Mouse (Mus musculus) left cerebral cortex, postnatal 4 days (tissue): ENCODE results near the gene Nrap. TPM values are rescaled to one million over a fixed set of nuclear protein-coding genes. Genes with fewer than 3 reads are reported as not detected.
A peak's percentile ranks its signal among the peaks of the same experiment; 100 is the strongest.
"Not testable (repeated sequence)": the region's sequence is repeated elsewhere in the genome, so short reads cannot be mapped to it uniquely, and the experiment has no call there.

Experiments used
- DNase-seq: peaks from one replicate; pipeline ENCODE4 v3.0.0-alpha.2; 2022
- intact Hi-C: fragments of 180-260 bp; cut with DNase I; formaldehyde crosslinking; loops from one replicate; pipeline ENCODE4 v1.15.1; 2025
- total RNA-seq, 2 experiments: library from RNA; stranded (reverse); gene quantifications; 2 replicates each; pipeline ENCODE4 v1.2.3; 2021

Nrap gene
- total RNA-seq, 2 experiments from 2014 or later = 0.44 to 0.54 TPM

DNA sequence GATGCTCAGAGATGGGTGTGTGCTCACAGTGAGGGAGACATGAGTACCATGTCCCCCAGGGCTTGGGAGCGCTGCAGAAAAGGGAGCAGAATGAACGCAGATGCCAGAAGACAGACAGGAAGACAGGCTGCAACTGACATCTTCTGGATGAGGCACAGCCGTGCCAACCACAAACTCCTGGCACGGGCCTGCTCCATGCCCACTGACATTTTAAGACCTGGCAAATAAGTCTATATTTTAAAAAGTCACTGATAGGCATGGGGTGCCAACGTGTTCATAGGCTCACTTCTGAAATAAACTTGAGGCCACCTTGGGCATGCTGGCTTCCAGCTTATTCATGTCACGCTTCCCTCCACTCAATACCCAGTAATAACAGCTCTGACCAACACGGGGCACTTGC lies 20.9 kb downstream of the Nrap start:
- intact Hi-C loops = no loop called here
- no peak for DNase-seq

GRCm38 (mm10) chr19:56367778-56368177 lies 22.1 kb downstream of the Nrap start:
- intact Hi-C loops = no loop called here
- DNase-seq = no peak

DNA sequence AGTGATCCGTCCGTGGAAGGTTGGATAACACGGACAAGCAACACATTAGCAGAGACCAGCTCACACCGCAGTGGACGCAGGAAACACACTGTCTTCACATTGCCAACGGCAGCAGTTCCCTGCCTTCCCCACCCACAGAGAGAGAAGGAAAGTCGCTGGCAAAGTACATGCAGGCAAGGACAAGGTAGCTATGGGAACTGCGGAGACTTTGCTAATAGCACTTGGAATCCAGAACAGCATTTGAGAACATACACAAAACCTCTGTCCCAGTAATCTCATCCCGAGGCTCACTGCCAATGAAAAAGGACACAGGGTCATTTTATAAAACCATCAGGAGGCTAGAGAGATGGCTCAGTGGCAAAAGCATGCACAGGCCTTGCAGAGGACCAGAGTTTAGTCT lies 23.2 kb downstream of the Nrap start:
- intact Hi-C loops = no loop called here
- no peak for DNase-seq

- intact Hi-C loops = no loop called here
These were observed 23.7 kb downstream of the Nrap start for GRCm38 (mm10) chr19:56366168-56366567.

GRCm38 (mm10) chr19:56364563-56364962 lies 25.3 kb downstream of the Nrap start:
- DNase-seq = no peak
- intact Hi-C loops = no loop called here

More at GRCm38 (mm10) chr19:56366168-56366567, 23.7 kb downstream of the Nrap start:
- no peak for DNase-seq

DNA sequence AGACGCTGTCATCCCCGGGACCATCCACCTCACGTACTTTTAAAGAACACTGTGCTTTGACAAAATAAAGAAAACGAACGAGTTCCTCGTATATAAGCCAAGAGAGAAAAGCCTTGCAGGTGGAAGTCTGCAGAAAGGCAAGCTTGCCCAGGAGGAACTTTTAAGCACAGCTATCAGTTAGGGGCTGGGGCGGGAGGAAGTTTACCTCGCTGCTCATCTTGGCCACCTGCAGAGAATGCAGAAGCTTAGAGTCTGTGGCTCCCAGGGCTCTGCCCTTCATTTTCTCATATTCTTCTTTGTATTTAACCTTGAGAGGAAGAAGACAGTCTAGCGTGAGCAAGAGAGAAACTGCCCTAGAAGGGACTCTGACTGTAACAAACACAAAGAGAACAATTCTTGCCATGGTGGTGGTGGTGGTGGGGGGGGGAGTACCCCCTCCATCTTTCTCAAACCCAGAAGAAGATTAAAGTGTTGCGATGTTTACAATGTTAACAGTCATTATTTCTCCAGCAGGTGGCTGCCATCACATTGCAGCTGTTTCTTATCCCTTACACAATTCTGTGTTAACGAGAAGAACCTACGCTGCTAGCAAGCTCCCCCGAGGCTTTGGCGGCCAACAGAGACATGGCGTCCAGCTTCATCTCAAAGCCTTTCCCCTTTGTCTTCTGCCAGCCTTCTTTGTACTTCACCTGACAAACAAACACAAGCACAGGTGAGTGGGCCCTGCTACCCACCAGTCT lies 25.9 kb downstream of the Nrap start:
- intact Hi-C loops = no loop called here
- DNase-seq = no peak

- intact Hi-C loops = no loop called here
- no peak for DNase-seq
These were observed 30.9 kb downstream of the Nrap start for GRCm38 (mm10) chr19:56358890-56359289.

DNA sequence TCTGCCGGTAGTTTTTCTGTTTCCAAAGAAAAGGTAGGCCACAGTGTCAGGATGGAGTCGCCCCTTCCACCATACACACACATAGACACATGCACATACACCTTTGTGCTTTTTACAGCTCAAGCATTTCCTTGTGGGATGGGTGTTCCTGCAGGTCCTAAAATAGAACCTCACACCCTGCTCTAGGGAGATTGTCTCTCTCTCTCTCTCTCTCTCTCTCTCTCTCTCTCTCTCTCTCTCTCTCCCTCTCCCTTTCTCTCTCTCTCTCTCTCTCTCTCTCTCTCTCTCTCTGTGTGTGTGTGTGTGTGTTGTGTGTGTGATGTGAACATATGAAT lies 32.5 kb downstream of the Nrap start:
- intact Hi-C loops = not testable (repeated sequence)

DNA sequence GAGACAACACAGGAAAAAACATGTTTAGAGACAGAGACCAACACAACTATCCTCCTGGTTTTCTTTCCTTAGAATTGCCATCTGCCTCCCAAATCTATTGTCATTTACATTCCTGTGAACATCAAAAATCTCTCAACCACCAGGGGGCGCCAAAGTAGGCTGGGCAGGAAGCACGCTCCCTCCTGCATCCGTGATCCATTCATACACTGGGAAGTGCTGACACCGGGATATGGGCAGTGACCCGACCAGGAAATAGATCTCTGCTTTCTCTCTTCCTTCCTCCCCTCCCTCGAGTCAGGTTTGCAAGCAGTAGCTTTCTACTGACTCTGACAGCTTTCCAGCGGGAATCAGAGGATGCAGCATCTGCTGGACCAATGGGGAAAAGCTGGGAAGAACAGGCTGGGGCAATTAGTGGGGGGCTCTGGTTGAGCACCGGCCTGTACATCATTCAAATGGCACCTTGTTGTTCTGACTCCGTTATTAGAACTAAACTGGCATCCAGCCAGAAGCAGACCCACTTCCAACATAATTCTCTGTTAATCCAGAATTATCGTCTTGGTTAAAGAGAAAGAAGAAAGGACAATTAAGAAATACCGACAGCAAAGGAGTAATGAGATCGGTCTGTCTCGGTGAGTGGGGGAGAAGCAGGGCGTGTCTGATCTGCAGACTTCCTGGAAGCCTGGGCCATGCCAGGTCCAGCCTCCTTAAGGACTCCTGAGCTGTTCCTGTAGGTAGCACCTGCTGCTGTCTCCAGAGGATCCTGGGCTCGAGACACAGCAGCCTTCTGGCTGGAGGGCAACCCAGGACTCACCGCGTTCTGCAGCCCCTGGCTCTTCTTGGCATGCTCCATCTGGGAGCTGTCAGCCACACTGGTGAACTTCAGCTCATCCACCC lies 33.1 kb downstream of the Nrap start:
- intact Hi-C loops = no loop called here
- peak; percentile 69 for DNase-seq

More for the DNA sequence above, 32.5 kb downstream of the Nrap start:
- DNase-seq = not testable (repeated sequence)

DNA sequence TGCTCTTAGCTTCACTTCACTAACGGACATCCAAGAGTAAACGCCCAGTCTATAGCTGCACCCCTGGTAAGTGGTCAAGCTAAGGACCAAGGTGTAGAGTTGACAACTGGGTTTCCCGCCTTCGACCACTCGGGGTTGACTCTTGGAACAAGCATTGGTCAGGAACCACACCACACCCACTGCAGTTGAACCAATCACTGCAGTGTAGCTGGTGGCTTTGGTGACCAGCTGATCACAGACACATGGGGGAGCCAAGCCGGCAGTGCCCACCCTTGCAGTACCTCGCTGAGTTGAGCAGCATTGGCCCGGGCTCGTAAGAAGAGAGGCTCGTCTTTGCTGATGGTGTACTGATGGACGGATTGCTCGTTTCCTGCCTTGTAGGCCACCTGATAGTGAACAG lies 34.6 kb downstream of the Nrap start:
- intact Hi-C loops = no loop called here
- DNase-seq = no peak

GRCm38 (mm10) chr19:56353689-56354088 lies 36.1 kb downstream of the Nrap start:
- intact Hi-C loops = no loop called here
- DNase-seq = no peak

GRCm38 (mm10) chr19:56349295-56349694 lies 40.5 kb downstream of the Nrap start:
- DNase-seq = no peak
- intact Hi-C loops = no loop called here

DNA sequence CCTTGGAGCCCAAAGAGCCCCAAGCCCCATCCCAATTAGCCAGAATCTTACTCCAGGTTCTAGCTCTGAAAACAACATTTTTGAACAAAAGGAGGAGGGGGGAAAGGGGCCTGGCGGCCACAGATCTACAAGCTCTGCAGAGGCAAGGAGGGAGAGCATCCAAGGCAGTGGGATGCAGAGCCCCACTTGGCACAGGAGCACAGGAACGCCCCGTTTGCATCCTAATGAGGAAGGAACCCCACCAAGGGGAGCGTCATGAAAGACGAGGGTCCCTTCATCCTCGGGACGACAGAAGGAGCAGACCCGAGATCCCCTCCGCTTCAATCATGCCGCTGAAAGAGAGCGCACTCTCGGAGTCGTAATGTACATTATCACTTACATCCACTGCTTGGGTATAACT lies 43.1 kb downstream of the Nrap start:
- DNase-seq = no peak
- intact Hi-C loops = no loop called here

DNA sequence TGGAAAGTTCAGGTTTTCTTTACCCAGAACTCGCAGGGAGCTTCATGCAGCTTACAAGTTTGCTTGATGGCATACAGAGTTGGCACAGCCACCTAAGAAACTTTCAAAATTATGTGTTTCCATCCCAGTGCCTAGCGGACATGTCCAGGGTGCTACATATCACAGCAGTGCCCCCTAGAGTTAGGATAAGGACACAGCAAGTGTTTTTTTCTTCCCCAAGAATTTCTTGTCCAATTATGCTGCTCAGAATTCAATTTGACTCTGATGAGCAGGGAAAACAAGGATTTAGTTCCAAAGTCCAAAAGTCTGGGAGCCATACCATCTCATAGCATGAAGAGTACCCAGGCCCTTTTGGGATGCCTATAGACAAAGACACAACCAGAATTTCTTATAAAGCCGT lies 43.8 kb downstream of the Nrap start:
- intact Hi-C loops = no loop called here
- no peak for DNase-seq

DNA sequence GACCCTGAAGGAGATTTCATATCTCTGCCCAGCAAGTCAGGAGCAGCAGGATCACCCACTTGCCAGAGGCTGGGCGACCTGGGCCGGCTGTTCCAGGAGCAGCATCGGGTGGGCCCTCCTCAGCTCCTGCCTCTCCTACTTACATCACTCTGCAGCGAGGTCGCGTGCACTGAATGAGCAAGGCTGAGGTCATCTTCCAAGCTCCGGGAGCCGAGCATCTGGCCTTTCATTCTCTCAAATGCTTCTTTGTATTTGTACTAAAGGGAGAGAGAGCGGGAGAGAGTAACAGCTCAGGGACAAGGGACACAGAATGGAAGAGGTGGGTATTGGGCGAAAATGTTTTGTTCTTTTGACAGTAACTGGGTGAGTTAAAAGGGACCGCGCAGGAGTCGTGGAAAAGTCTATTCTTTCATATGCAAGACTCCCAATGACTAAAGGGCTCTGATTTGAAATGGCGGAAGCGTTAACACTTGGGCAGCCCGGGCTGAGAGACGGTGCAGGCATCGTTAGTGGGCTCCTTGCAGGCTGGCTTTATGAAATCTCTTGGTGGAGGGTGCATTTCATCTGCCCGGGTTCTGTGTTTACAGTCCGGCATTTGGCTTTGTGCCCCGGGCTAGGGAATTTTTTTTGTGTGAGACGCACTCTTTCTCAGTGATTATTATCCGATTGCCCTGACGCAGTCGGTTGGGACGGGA lies 45.8 kb downstream of the Nrap start:
- peak; percentile 47 for DNase-seq
- intact Hi-C loops = no loop called here

GRCm38 (mm10) chr19:56342006-56342405 lies 47.8 kb downstream of the Nrap start:
- intact Hi-C loops = no loop called here

DNA sequence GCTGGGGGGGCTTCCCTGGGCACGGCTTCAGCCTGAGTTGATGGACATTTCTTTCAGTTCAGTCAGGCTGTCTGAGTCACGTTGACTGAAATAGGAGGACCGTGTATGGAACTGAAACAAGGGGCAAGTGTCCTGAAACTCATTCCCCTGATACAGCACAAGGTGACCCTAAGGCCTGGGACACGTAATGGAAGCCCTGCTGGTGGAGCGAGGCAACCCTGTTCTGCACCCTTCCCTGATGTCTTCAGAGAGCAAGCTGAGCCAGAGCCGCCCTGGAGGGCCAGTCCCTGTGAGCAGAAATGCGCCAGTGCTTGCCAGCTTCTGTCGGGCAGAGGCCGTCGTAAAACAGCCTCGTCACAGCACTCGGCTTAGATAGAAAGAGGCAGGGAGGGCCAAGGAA lies 53.0 kb downstream of the Nrap start:
- intact Hi-C loops = no loop called here
- DNase-seq = no peak

More at GRCm38 (mm10) chr19:56342006-56342405, 47.8 kb downstream of the Nrap start:
- DNase-seq = peak; percentile 94

DNA sequence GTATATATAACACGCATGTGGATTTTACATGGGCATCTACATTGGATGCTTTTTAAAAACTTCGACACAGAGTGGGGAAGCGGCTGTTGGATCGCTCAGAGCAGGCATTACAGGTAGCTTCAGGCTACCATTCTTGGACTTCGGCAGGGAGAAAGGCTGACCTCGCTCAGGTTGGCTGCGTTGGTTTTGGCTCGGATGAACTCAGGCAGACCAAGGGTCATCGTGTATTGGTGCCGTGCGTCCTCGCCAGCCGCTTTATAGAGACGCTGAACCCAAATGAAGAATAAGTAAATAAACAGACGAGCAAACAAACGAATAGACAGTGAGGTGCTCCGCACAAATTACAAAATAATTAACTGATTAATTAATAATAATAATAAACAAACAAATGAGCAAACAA lies 53.5 kb downstream of the Nrap start:
- DNase-seq = no peak
- intact Hi-C loops = no loop called here

- no peak for DNase-seq
- intact Hi-C loops = no loop called here
These were observed 63.5 kb downstream of the Nrap start for GRCm38 (mm10) chr19:56326243-56326855.

GRCm38 (mm10) chr19:56325676-56326075 lies 64.2 kb downstream of the Nrap start:
- intact Hi-C loops = no loop called here
- DNase-seq = no peak

DNA sequence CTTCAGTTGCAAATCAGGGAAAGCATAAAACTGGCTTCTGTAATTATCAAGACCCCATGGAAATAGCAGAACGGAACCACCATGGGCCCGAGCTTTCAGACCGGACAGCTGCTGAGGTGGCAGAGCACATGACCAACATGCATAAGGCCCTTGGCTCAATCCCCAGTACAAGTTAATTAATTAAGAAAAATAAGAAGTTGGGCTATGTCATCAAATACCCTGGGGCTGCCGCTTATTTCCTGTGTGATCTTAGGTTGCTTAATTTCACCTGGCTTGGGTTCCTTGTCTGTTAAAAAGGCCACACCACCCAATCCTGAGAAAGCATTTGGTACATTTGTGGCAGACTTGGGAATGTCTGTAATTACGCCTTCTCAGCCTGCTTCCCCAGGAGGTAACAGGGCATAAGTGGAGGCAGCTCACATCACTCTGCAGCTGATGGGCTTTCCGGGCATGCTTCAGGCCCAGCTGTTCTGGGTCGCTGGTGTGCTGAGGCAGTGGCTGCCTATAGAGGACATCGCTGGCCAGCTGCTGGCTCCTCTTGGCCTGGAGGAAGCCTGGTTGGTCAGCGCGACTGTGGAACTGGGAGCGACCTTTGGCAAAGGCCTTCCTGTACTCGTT lies 68.4 kb downstream of the Nrap start:
- intact Hi-C loops = no loop called here
- DNase-seq = no peak
